Mouse (Mus musculus) G1E (cell line): ENCODE results near the gene Lrrc75a.

Experiments used
- CTCF ChIP-seq: IDR thresholded peaks from 2 replicates; pipeline ENCODE4 v1.5.1; 2012; ENCODE audit warnings: low read depth, low read length, inconsistent platforms, mixed read lengths
- GATA1 ChIP-seq: IDR thresholded peaks from 2 replicates; pipeline ENCODE4 v1.6.1; 2012; ENCODE audit warnings: borderline replicate concordance, low read length, inconsistent platforms, mixed read lengths
- GATA2 ChIP-seq: IDR thresholded peaks from 2 replicates; pipeline ENCODE4 v1.6.1; 2012; ENCODE audit warnings: low read depth, low read length, inconsistent platforms, borderline replicate concordance
- TAL1 ChIP-seq: conservative IDR thresholded peaks from 2 replicates; pipeline ENCODE4 v1.6.1; 2012; ENCODE audit warnings: low read depth, low read length, inconsistent platforms, mixed read lengths

DNA sequence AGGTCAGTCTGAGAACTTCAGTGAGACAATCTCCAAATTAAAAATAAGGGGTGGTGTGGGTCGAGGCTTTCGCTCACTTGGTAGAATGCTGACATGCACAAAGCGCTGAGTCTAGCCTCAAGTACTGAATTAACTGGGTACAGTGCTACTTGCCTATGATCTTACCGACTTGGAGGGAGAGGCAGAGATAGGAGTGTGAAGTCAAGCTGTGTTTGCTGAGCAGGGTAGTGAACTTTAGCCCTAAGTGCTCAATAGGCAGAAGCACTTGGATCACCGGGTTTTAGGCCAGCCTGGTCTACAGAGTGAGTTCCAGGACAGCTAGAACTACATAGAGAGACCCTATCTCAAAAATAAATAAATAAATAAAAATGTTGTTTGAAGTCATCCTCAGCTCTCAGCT, 91.1 kb downstream of the Lrrc75a start:
- no peak for TF ChIP-seq CTCF
- no peak for TF ChIP-seq GATA1
- TF ChIP-seq TAL1: no peak
- TF ChIP-seq GATA2: no peak
